Mouse (Mus musculus): ENCODE data around the gene B4galt2.

- no peak for TF ChIP-seq POLR2A (IDR thresholded peaks at IDR 0.05; ENCODE audit: low read depth, low read length)
- no peak for TF ChIP-seq CTCF (conservative IDR thresholded peaks at IDR 0.05; ENCODE audit: insufficient read depth, insufficient read length, low read depth, low read length)
Measured at GRCm38 (mm10) chr4:117894601-117895000, 11.3 kb upstream of the B4galt2 start.
